28 mouse cellular contexts compared by ENCODE assay signal in genomic region chr11:75605318-75605717, GRCm38 (mm10). TPM values are rescaled to one million over a fixed set of nuclear protein-coding genes. Genes with fewer than 3 reads are reported as not detected.
DNase-seq lines count a peak whose midpoint lies in the region; ATAC-seq lines count a peak whose summit lies in the region.
"Had no signal": no experiment of that assay in that cellular context is flagged by ENCODE, and none has a peak within 500 bp of the region (broad histone marks: within the 10 kb centered on the region; RNA-seq: fewer than 3 reads in every experiment).

No protein-coding gene starts in this region.

- no peaks in the 10 kb centered on the region for H3K9me3 ChIP-seq in intestine, embryonic 15.5 days
- H3K9me3 ChIP-seq in stomach, embryonic 16.5 days (replicated peaks; ENCODE audit: control insufficient read depth, low read length): no peaks in the 10 kb centered on the region
- H3K9me3 ChIP-seq: embryonic facial prominence, embryonic 13.5 days; hindbrain, embryonic 10.5 days; hindbrain, embryonic 15.5 days; limb, embryonic 13.5 days; lung, embryonic 15.5 days; midbrain, embryonic 10.5 days; midbrain, embryonic 15.5 days; neural tube, embryonic 15.5 days had no signal

- peak; percentile 90 for ATAC-seq in intestine, embryonic 15.5 days
- ATAC-seq in stomach, embryonic 16.5 days (ENCODE audit: insufficient read depth, low FRiP score): peak; percentile 74; the same call in 1 of the 2 replicates
- no peak for ATAC-seq in activated CD4-positive, CD25-positive, alpha-beta regulatory T cell, adult 4 months
- ATAC-seq: forebrain, embryonic 16.5 days; inflammation-experienced regulatory T-cells, adult 6 months; midbrain, embryonic 15.5 days had no signal

- H3K27ac ChIP-seq in intestine, embryonic 15.5 days: peak overlapping the region; percentile 48
- peak overlapping the region; percentile 6; the same call in 1 of the 2 replicates for H3K27ac ChIP-seq in stomach, embryonic 16.5 days (ENCODE audit: low read length)
- H3K27ac ChIP-seq: embryonic facial prominence, embryonic 13.5 days; hindbrain, embryonic 10.5 days; hindbrain, embryonic 15.5 days; limb, embryonic 13.5 days; lung, embryonic 15.5 days; midbrain, embryonic 10.5 days; midbrain, embryonic 15.5 days; neural tube, embryonic 15.5 days had no signal

- H3K4me2 ChIP-seq in intestine, embryonic 15.5 days (replicated peaks): no peak overlapping the region; the same call in 1 of the 2 replicates
- H3K4me2 ChIP-seq in stomach, embryonic 16.5 days (ENCODE audit: low read depth, low read length): no peak overlapping the region
- H3K4me2 ChIP-seq: embryonic facial prominence, embryonic 13.5 days; hindbrain, embryonic 15.5 days; limb, embryonic 13.5 days; liver, embryonic 11.5 days; lung, embryonic 15.5 days; midbrain, embryonic 15.5 days; neural tube, embryonic 15.5 days had no signal

- peaks cover 7% of the 10 kb centered on the region; the same call in 1 of the 2 replicates for H3K4me1 ChIP-seq in intestine, embryonic 15.5 days (replicated peaks)
- no peaks in the 10 kb centered on the region for H3K4me1 ChIP-seq in stomach, embryonic 16.5 days (ENCODE audit: control insufficient read depth, insufficient read depth, low read length)
- H3K4me1 ChIP-seq: embryonic facial prominence, embryonic 13.5 days; hindbrain, embryonic 10.5 days; hindbrain, embryonic 15.5 days; limb, embryonic 13.5 days; lung, embryonic 15.5 days; midbrain, embryonic 10.5 days; midbrain, embryonic 15.5 days; neural tube, embryonic 15.5 days had no signal

- H3K9ac ChIP-seq in intestine, embryonic 15.5 days: no peak overlapping the region
- H3K9ac ChIP-seq in stomach, embryonic 16.5 days (ENCODE audit: low read length): no peak overlapping the region
- H3K9ac ChIP-seq: embryonic facial prominence, embryonic 13.5 days; hindbrain, embryonic 15.5 days; limb, embryonic 13.5 days; lung, embryonic 15.5 days; midbrain, embryonic 15.5 days; neural tube, embryonic 15.5 days had no signal

- DNase-seq in thymus, postnatal 0 days (ENCODE audit: low spot score): peak; percentile 15
- no peak for DNase-seq in thymus, postnatal 14 days
- no peak for DNase-seq in spleen, adult 18-20 months
- no peak for DNase-seq in cerebellum, adult 9-11 months
- DNase-seq: adrenal gland, postnatal 14 days; cerebellum, adult 11 months; cerebellum, adult 9-10 months; gastrocnemius, postnatal 14 days; heart, postnatal 14 days; kidney, adult 9 months; kidney, postnatal 14 days; right cerebral cortex, postnatal 25 days; thymus, adult 18-20 months had no signal

- no peaks in the 10 kb centered on the region for H3K27me3 ChIP-seq in intestine, embryonic 15.5 days (replicated peaks)
- H3K27me3 ChIP-seq in stomach, embryonic 16.5 days (ENCODE audit: control insufficient read depth, insufficient read depth, low read length): no peaks in the 10 kb centered on the region
- H3K27me3 ChIP-seq: embryonic facial prominence, embryonic 13.5 days; hindbrain, embryonic 15.5 days; limb, embryonic 13.5 days; lung, embryonic 15.5 days; midbrain, embryonic 15.5 days; neural tube, embryonic 15.5 days had no signal

- H3K4me3 ChIP-seq in intestine, embryonic 15.5 days (replicated peaks): no peak overlapping the region
- no peak overlapping the region for H3K4me3 ChIP-seq in stomach, embryonic 16.5 days (replicated peaks; ENCODE audit: low read length)
- H3K4me3 ChIP-seq: embryonic facial prominence, embryonic 13.5 days; erythroblast, embryonic 14.5 days; hindbrain, embryonic 10.5 days; hindbrain, embryonic 15.5 days; limb, embryonic 13.5 days; lung, embryonic 15.5 days; midbrain, embryonic 10.5 days; midbrain, embryonic 15.5 days; neural tube, embryonic 15.5 days had no signal

- 22% methylated on average over 1 of the region's 1 CpGs for WGBS in intestine, embryonic 15.5 days
- 29% methylated on average over 1 of the region's 1 CpGs for WGBS in stomach, embryonic 16.5 days

- H3K36me3 ChIP-seq in intestine, embryonic 15.5 days: peaks cover 33% of the 10 kb centered on the region
- peaks cover 26% of the 10 kb centered on the region for H3K36me3 ChIP-seq in stomach, embryonic 16.5 days (ENCODE audit: control insufficient read depth, insufficient read depth, low read length)

RNA-seq across cellular contexts. Expression of gene Pitpna, which starts 17.4 kb away (rescaled TPM):
- polyA plus RNA-seq in thymus, postnatal 0 days (2015; fragmentation: Nextera tagmentation; extraction: Ambion mirVana): 103 and 112 TPM in 2 replicates
- polyA plus RNA-seq in intestine, embryonic 15.5 days (2015; fragmentation: Nextera tagmentation; extraction: Ambion mirVana): 92.3 and 102 TPM in 2 replicates
- 59.1 and 63.1 TPM in 2 replicates for polyA plus RNA-seq in stomach, embryonic 16.5 days (2015; fragmentation: Nextera tagmentation; extraction: Ambion mirVana)
- polyA plus RNA-seq in activated CD4-positive, CD25-positive, alpha-beta regulatory T cell, adult 4 months (2017; shearing (Covaris generic)): 10 to 100 TPM; 24.3 to 47.6 TPM

RNA-seq across cellular contexts. Expression of gene Inpp5k, which starts 25.5 kb away (rescaled TPM):
- 56.9 and 63.9 TPM in 2 replicates for polyA plus RNA-seq in thymus, postnatal 0 days (2015; fragmentation: Nextera tagmentation; extraction: Ambion mirVana)
- polyA plus RNA-seq in intestine, embryonic 15.5 days (2015; fragmentation: Nextera tagmentation; extraction: Ambion mirVana): 17.6 and 19.4 TPM in 2 replicates
- polyA plus RNA-seq in stomach, embryonic 16.5 days (2015; fragmentation: Nextera tagmentation; extraction: Ambion mirVana): 20.6 and 24.2 TPM in 2 replicates
- polyA plus RNA-seq in activated CD4-positive, CD25-positive, alpha-beta regulatory T cell, adult 4 months (2017; shearing (Covaris generic)): 100 to 1,000 TPM; 109 to 120 TPM

RNA-seq across cellular contexts. Expression of gene Myo1c, which starts 45.0 kb away (rescaled TPM):
- 16.1 and 19.0 TPM in 2 replicates for polyA plus RNA-seq in thymus, postnatal 0 days (2015; fragmentation: Nextera tagmentation; extraction: Ambion mirVana)
- polyA plus RNA-seq in intestine, embryonic 15.5 days (2015; fragmentation: Nextera tagmentation; extraction: Ambion mirVana): 48.6 and 50.0 TPM in 2 replicates
- polyA plus RNA-seq in stomach, embryonic 16.5 days (2015; fragmentation: Nextera tagmentation; extraction: Ambion mirVana): 70.5 and 74.3 TPM in 2 replicates
- polyA plus RNA-seq in activated CD4-positive, CD25-positive, alpha-beta regulatory T cell, adult 4 months (2017; shearing (Covaris generic)): 10 to 100 TPM; 15.7 to 25.1 TPM
